Mouse (Mus musculus) G1E (cell line): ENCODE measurements around the gene Spata20.

Experiments
- CTCF ChIP-seq: IDR thresholded peaks from 2 replicates; pipeline ENCODE4 v1.5.1; 2012; ENCODE audit warnings: low read depth, low read length, inconsistent platforms, mixed read lengths
- GATA1 ChIP-seq: IDR thresholded peaks from 2 replicates; pipeline ENCODE4 v1.6.1; 2012; ENCODE audit warnings: borderline replicate concordance, low read length, inconsistent platforms, mixed read lengths
- POLR2AphosphoS5 ChIP-seq: IDR thresholded peaks from 2 replicates; pipeline ENCODE4 v1.6.1; 2012; ENCODE audit warnings: low read depth, low read length, inconsistent platforms; ENCODE audit not compliant: insufficient replicate concordance
- TAL1 ChIP-seq: conservative IDR thresholded peaks from 2 replicates; pipeline ENCODE4 v1.6.1; 2012; ENCODE audit warnings: low read depth, low read length, inconsistent platforms, mixed read lengths

DNA sequence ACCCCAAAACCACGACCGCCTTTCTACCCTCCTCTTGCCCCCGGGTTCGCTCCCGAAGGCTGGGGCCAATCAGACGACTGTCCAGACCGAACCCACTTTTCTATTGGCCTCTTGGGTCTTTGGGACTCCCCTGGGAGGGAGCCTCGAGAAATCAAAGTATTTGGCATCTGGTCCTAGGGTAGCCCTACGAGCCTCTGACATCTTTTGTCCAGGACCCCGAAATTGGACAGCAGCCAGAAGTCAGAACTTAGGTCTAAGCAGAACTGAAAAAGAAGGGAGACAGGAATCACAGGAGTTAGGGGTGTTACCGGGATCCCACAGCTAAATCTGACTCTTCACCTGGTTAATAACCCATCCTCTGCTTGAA, 11.5 kb downstream of the Spata20 start:
- TF ChIP-seq CTCF (no peak), GATA1 (no peak), TAL1 (no peak), POLR2AphosphoS5 (no peak)
